32 mouse cellular contexts compared by ENCODE assay signal in the genomic region with DNA sequence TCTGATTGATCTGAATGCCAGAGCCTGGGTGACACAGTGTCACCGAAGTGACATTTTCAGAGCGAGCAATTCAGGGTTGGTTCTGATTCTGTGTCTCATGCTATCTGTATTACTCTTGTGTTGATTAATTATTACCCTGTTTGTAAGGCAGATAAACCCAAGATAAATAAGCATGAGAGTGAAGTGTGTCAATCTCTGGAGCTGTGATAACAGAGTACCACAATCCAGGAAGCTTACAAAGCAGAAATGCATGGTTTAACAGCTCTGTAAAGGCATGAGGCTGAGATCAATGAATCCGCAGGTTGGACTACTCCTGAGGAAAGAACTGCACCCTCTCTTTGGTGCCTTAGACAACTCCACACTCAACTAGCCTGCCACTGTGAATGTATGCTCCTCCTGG.
"Had no signal": no experiment of that assay in that cellular context is flagged by ENCODE, and none has a peak within 500 bp of the region (broad histone marks: within the 10 kb centered on the region; RNA-seq: fewer than 3 reads in every experiment).

No protein-coding gene starts in this region.

- H3K9ac ChIP-seq: heart, embryonic 12.5 days; heart, embryonic 13.5 days; heart, embryonic 15.5 days; hindbrain, embryonic 12.5 days; hindbrain, embryonic 13.5 days; hindbrain, embryonic 14.5 days; hindbrain, embryonic 15.5 days; kidney, embryonic 15.5 days had no signal

- H3K27ac ChIP-seq: heart, embryonic 10.5 days; heart, embryonic 13.5 days; heart, embryonic 15.5 days; hindbrain, embryonic 10.5 days; hindbrain, embryonic 12.5 days; hindbrain, embryonic 13.5 days; hindbrain, embryonic 14.5 days; hindbrain, embryonic 15.5 days; hindbrain, postnatal 0 days; kidney, embryonic 15.5 days; kidney, postnatal 0 days; layer of hippocampus, adult 2 months; left cerebral cortex, adult 2 months had no signal

- DNase-seq: heart, postnatal 14 days; heart, postnatal 36 days; heart, postnatal 4 days; kidney, adult 11 months; kidney, adult 18-20 months; kidney, adult 2 months; kidney, adult 8-10 months; kidney, adult 9 months; kidney, postnatal 10 days; kidney, postnatal 14 days; kidney, postnatal 25 days; kidney, postnatal 36 days; kidney, postnatal 4 days; layer of hippocampus, adult 9-11 months; layer of hippocampus, postnatal 36 days had no signal

- H3K27me3 ChIP-seq: heart, embryonic 12.5 days; heart, embryonic 13.5 days; heart, embryonic 15.5 days; hindbrain, embryonic 12.5 days; hindbrain, embryonic 13.5 days; hindbrain, embryonic 15.5 days; kidney, embryonic 15.5 days had no signal

- H3K4me2 ChIP-seq: heart, embryonic 11.5 days; heart, embryonic 12.5 days; heart, embryonic 13.5 days; heart, embryonic 15.5 days; hindbrain, embryonic 12.5 days; hindbrain, embryonic 13.5 days; hindbrain, embryonic 14.5 days; hindbrain, embryonic 15.5 days; kidney, embryonic 15.5 days had no signal

- H3K4me1 ChIP-seq: heart, embryonic 10.5 days; heart, embryonic 12.5 days; heart, embryonic 13.5 days; heart, embryonic 15.5 days; hindbrain, embryonic 10.5 days; hindbrain, embryonic 12.5 days; hindbrain, embryonic 13.5 days; hindbrain, embryonic 15.5 days; kidney, embryonic 15.5 days had no signal

- H3K9me3 ChIP-seq: heart, embryonic 10.5 days; heart, embryonic 13.5 days; heart, embryonic 15.5 days; hindbrain, embryonic 10.5 days; hindbrain, embryonic 12.5 days; hindbrain, embryonic 13.5 days; hindbrain, embryonic 15.5 days; kidney, embryonic 15.5 days had no signal

- H3K36me3 ChIP-seq: heart, embryonic 10.5 days; heart, embryonic 12.5 days; heart, embryonic 13.5 days; heart, embryonic 15.5 days; hindbrain, embryonic 10.5 days; hindbrain, embryonic 12.5 days; hindbrain, embryonic 13.5 days; hindbrain, embryonic 15.5 days; kidney, embryonic 15.5 days had no signal

- H3K4me3 ChIP-seq: heart, embryonic 10.5 days; heart, embryonic 12.5 days; heart, embryonic 13.5 days; heart, embryonic 15.5 days; hindbrain, embryonic 10.5 days; hindbrain, embryonic 12.5 days; hindbrain, embryonic 13.5 days; hindbrain, embryonic 15.5 days; kidney, embryonic 15.5 days; layer of hippocampus, adult 2 months; left cerebral cortex, adult 2 months had no signal

- ATAC-seq: hindbrain, embryonic 16.5 days; hindbrain, postnatal 0 days; inflammation-experienced regulatory T-cells, adult 6 months had no signal
